Mouse (Mus musculus): ENCODE measurements around the gene Dtx3.

- TF ChIP-seq CTCF (IDR thresholded peaks at IDR 0.05) (no peak), POLR2A (IDR thresholded peaks at IDR 0.05; ENCODE audit: insufficient read depth, low read depth, low read length) (0 out of 2 replicates have a peak, but pooled peaks have one; percentile 38), EP300 (IDR thresholded peaks at IDR 0.05; ENCODE audit: insufficient read depth, low read depth, low read length) (no peak)
Measured at GRCm38 (mm10) chr10:127185506-127185905, 10.0 kb downstream of the Dtx3 start.
